Mouse (Mus musculus) hindbrain, embryonic 16.5 days (tissue): ENCODE results near the gene Glrx5. TPM values are rescaled to one million over a fixed set of nuclear protein-coding genes. Genes with fewer than 3 reads are reported as not detected.
A peak's percentile ranks its signal among the peaks of the same experiment; 100 is the strongest.

Experiments used
- ATAC-seq: fragments of 200-750 bp; cut with Nextera tagmentation; 2 replicates; pipeline ENCODE4 v1.8.0; 2017; ENCODE audit warnings: moderate TSS enrichment, moderate library complexity
- H3K27ac ChIP-seq: fragments of 300-500 bp; sonication (generic); 2 replicates; pipeline ENCODE4 v1.5.1; 2014; ENCODE audit warnings: low read depth, mild to moderate bottlenecking, control low read depth, low read length, moderate library complexity
- H3K27me3 ChIP-seq: fragments of 300-500 bp; sonication (generic); replicated peaks from 2 replicates; pipeline ENCODE4 v1.6.1; 2014; ENCODE audit warnings: low read length; ENCODE audit not compliant: control insufficient read depth, insufficient read depth
- H3K36me3 ChIP-seq: fragments of 300-500 bp; sonication (generic); 2 replicates; pipeline ENCODE4 v1.6.1; 2014; ENCODE audit warnings: mild to moderate bottlenecking, low read length, moderate library complexity, mixed read lengths; ENCODE audit not compliant: control insufficient read depth, insufficient read depth
- H3K4me1 ChIP-seq: fragments of 300-500 bp; sonication (generic); 2 replicates; pipeline ENCODE4 v1.6.1; 2014; ENCODE audit warnings: low read depth, low read length; ENCODE audit not compliant: control insufficient read depth, insufficient read depth
- H3K4me2 ChIP-seq: fragments of 300-500 bp; sonication (generic); 2 replicates; pipeline ENCODE4 v1.6.1; 2014; ENCODE audit warnings: mild to moderate bottlenecking, low read length, control low read depth, moderate library complexity
- H3K4me3 ChIP-seq: fragments of 300-500 bp; sonication (generic); 2 replicates; pipeline ENCODE4 v1.5.1; 2014; ENCODE audit warnings: mild to moderate bottlenecking, low read length, control low read depth, moderate library complexity
- H3K9ac ChIP-seq: fragments of 300-500 bp; sonication (generic); 2 replicates; pipeline ENCODE4 v1.6.1; 2014; ENCODE audit warnings: low read depth, mild to moderate bottlenecking, control low read depth, low read length, moderate library complexity
- H3K9me3 ChIP-seq: fragments of 300-500 bp; sonication (generic); 2 replicates; pipeline ENCODE4 v1.6.1; 2014; ENCODE audit warnings: mild to moderate bottlenecking, low read length, moderate library complexity; ENCODE audit not compliant: control insufficient read depth
- WGBS: fragments of 180-500 bp; shearing (Covaris S2); extraction: QIAGEN DNeasy Blood & Tissue Kit; methylation state at CpG from one replicate; pipeline ENCODE4 v1.1.7; 2014; 5-methylcytosine and 5-hydroxymethylcytosine counted together
- polyA plus RNA-seq: library from polyadenylated mRNA; unstranded; fragments of >200 nt; fragmentation: Nextera tagmentation; extraction: Ambion mirVana; gene quantifications from 2 replicates; pipeline ENCODE4 v1.2.1, GENCODE M21; 2015

The Glrx5 gene
- polyA plus RNA-seq, 1 experiment from 2014 or later, result 179 TPM

- H3K27me3 ChIP-seq, result peaks cover 2% of the 10 kb centered on the region
- H3K9ac ChIP-seq, result no peak overlapping the region
- WGBS, result 68% methylated on average over 10 of the region's 10 CpGs
- H3K27ac ChIP-seq, result no peak overlapping the region
- H3K9me3 ChIP-seq, result no peaks in the 10 kb centered on the region
- no peaks in the 10 kb centered on the region for H3K36me3 ChIP-seq
- no peak overlapping the region for H3K4me2 ChIP-seq
- no peaks in the 10 kb centered on the region for H3K4me1 ChIP-seq
- no peak for ATAC-seq
- H3K4me3 ChIP-seq, result no peak overlapping the region
Observed at GRCm38 (mm10) chr12:105002340-105003132, 30.0 kb upstream of the Glrx5 start.

- Histone ChIP-seq H3K4me2 (no peak overlapping the region), H3K9me3 (no peaks in the 10 kb centered on the region), H3K9ac (no peak overlapping the region), H3K4me3 (no peak overlapping the region), H3K27ac (no peak overlapping the region), H3K4me1 (no peaks in the 10 kb centered on the region), H3K27me3 (peaks cover 3% of the 10 kb centered on the region), H3K36me3 (no peaks in the 10 kb centered on the region)
- no peak for ATAC-seq
- 36% methylated on average over 9 of the region's 9 CpGs for WGBS
Observed at GRCm38 (mm10) chr12:105003158-105003557, 29.3 kb upstream of the Glrx5 start.

GRCm38 (mm10) chr12:105003715-105004114, 28.8 kb upstream of the Glrx5 start:
- no peak for ATAC-seq
- H3K4me1 ChIP-seq, result peaks cover 3% of the 10 kb centered on the region
- no peak overlapping the region for H3K4me2 ChIP-seq
- no peak overlapping the region for H3K9ac ChIP-seq
- no peaks in the 10 kb centered on the region for H3K36me3 ChIP-seq
- H3K27me3 ChIP-seq, result peaks cover 9% of the 10 kb centered on the region
- no peaks in the 10 kb centered on the region for H3K9me3 ChIP-seq
- 74% methylated on average over 3 of the region's 3 CpGs for WGBS
- no peak overlapping the region for H3K27ac ChIP-seq
- H3K4me3 ChIP-seq, result no peak overlapping the region

- Histone ChIP-seq H3K27ac (no peak overlapping the region), H3K4me1 (peaks cover 17% of the 10 kb centered on the region), H3K36me3 (no peaks in the 10 kb centered on the region), H3K4me2 (no peak overlapping the region), H3K27me3 (peaks cover 13% of the 10 kb centered on the region), H3K9ac (no peak overlapping the region), H3K9me3 (no peaks in the 10 kb centered on the region), H3K4me3 (no peak overlapping the region)
- no peak for ATAC-seq
- WGBS, result 82% methylated on average over 22 of the region's 22 CpGs
Observed at GRCm38 (mm10) chr12:105004956-105005714, 27.4 kb upstream of the Glrx5 start.

- Histone ChIP-seq H3K27me3 (peaks cover 13% of the 10 kb centered on the region), H3K4me3 (no peak overlapping the region), H3K4me1 (peaks cover 18% of the 10 kb centered on the region), H3K9me3 (no peaks in the 10 kb centered on the region), H3K9ac (no peak overlapping the region), H3K36me3 (no peaks in the 10 kb centered on the region), H3K4me2 (no peak overlapping the region), H3K27ac (no peak overlapping the region)
- WGBS, result 75% methylated on average over 2 of the region's 2 CpGs
- ATAC-seq, result no peak
Observed at GRCm38 (mm10) chr12:105005715-105005972, 26.8 kb upstream of the Glrx5 start.

- 74% methylated on average over 2 of the region's 2 CpGs for WGBS
- no peak for ATAC-seq
Observed at GRCm38 (mm10) chr12:105008150-105008549, 24.3 kb upstream of the Glrx5 start.

GRCm38 (mm10) chr12:105008752-105009178, 23.7 kb upstream of the Glrx5 start:
- Histone ChIP-seq H3K27me3 (peaks cover 13% of the 10 kb centered on the region), H3K4me1 (peaks cover 18% of the 10 kb centered on the region), H3K9me3 (no peaks in the 10 kb centered on the region), H3K36me3 (no peaks in the 10 kb centered on the region), H3K4me2 (peak overlapping the region; percentile 98), H3K9ac (no peak overlapping the region), H3K4me3 (peak overlapping the region; percentile 63), H3K27ac (no peak overlapping the region)
- 1% methylated on average over 13 of the region's 13 CpGs for WGBS
- ATAC-seq, result peak; percentile 49; the same call in 1 of the 2 replicates

More at GRCm38 (mm10) chr12:105008150-105008549, 24.3 kb upstream of the Glrx5 start:
- H3K4me3 ChIP-seq, result no peak overlapping the region
- peaks cover 18% of the 10 kb centered on the region for H3K4me1 ChIP-seq
- H3K9ac ChIP-seq, result no peak overlapping the region
- no peaks in the 10 kb centered on the region for H3K36me3 ChIP-seq
- H3K9me3 ChIP-seq, result no peaks in the 10 kb centered on the region
- H3K4me2 ChIP-seq, result no peak overlapping the region
- no peak overlapping the region for H3K27ac ChIP-seq
- H3K27me3 ChIP-seq, result peaks cover 13% of the 10 kb centered on the region

GRCm38 (mm10) chr12:105009370-105010212, 22.9 kb upstream of the Glrx5 start, which contains the start of gene Syne3:
Gene Syne3, minus strand, starts transcription at chr12:105009809.
- H3K4me1 ChIP-seq, result peaks cover 18% of the 10 kb centered on the region
- H3K4me3 ChIP-seq, result peak within 1 kb of the TSS; percentile 63
- peak; percentile 49 for ATAC-seq
- H3K27me3 ChIP-seq, result peaks cover 13% of the 10 kb centered on the region
- WGBS, result under 1% methylated on average over 53 of the region's 66 CpGs
- peak within 1 kb of the TSS; percentile 98 for H3K4me2 ChIP-seq
- H3K9ac ChIP-seq, result peak within 1 kb of the TSS; percentile 71
- H3K36me3 ChIP-seq, result no peaks in the 10 kb centered on the region
- no peak within 1 kb of the TSS for H3K27ac ChIP-seq
- no peaks in the 10 kb centered on the region for H3K9me3 ChIP-seq
